Mouse (Mus musculus) frontal cortex, adult 2 months (tissue): Measurements from ENCODE around the gene Tspan9. TPM values are rescaled to one million over a fixed set of nuclear protein-coding genes. Genes with fewer than 3 reads are reported as not detected.

Experiments
- DNase-seq, 2 experiments: peaks; one replicate each; pipeline ENCODE4 v3.0.0; 2022; ENCODE audit warnings: low spot score in 1 of 2; ENCODE audit errors: extremely low spot score in 1 of 2
- polyA plus RNA-seq: library from polyadenylated mRNA; depleted of rRNA; stranded (reverse); fragments of >200 nt; gene quantifications from 2 replicates; pipeline ENCODE4 v1.2.3, GENCODE M21; 2012; rRNA removed

The Tspan9 gene
- polyA plus RNA-seq, 1 experiment = 56.9 TPM

DNA sequence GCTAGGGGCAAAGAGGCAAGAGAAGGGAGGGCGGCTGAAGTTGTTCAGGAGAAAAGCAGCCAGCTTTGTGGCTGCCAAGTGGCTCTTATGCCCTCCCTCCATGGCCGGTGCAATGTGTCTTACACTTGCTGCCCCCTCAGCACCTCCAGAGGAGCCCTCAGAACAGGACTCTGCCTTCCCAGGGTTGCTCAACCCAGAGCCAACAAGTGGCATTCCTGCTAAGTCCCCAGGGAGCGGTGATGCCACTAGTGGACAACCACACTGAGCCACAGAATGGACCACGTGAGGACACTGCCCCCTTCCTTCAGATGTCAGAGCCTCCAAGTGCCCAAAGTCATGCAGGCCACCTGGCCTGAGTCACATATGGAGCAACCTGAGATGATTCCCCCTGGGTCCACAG, 190.3 kb downstream of the Tspan9 start:
- DNase-seq = no peak

DNA sequence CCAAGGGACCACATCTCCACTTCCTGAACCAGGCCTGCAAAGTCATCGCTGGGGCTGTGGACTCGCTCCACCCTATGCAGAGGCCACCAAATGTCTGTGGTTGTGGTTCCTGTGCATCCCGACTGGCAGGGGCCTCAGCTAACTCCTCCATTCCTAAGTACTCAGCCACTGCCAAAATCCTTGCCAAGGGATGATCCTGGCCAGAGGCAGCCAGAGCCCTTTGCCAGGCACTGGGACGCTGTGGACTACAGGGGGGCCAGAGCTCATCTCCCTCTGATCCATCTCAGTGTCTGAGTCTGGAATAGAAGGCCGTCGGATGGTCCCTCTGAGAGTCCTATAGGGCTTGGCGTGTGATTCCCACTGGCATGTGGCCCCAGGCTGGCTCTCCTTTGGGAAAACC, 193.5 kb downstream of the Tspan9 start:
- DNase-seq = no peak

DNA sequence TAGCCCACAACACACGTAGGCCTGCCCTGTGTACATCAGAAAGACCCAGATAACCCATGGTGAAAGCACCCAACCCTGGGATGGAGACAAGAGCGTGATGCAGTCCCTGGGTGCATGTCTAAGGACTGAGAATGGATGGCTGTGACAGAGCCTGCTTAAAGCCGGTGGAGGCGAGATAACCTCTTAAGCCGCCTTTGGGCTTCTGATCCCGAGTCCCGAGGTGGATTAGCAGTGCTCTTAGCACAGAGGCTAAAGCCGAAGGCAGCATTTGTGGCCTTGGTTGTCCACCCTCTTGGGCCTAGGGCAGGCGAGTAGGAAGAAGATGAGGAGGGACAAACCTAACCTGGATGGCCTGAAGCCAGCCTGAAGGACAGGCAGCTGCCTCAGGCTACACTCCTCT, 194.7 kb downstream of the Tspan9 start:
- DNase-seq = no peak

DNA sequence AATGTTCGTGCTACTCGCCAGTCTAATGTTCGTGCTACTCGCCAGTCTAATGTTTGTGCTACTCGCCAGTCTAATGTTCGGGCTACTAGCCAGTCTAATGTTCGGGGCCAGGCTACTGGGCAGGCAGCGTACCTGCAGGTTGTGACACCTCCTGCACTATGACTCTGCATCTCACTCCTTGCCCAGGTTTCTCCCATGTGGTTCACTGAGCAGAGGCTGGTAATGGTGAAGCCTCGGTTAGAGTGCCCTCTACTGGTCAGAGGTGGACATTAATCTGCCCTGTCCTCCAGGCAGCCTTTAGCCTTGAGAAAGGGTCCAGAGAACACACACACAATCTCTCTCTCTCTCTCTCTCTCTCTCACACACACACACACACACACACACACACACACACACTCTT, 197.7 kb downstream of the Tspan9 start:
- peak; percentile 52 to 92 for DNase-seq

DNA sequence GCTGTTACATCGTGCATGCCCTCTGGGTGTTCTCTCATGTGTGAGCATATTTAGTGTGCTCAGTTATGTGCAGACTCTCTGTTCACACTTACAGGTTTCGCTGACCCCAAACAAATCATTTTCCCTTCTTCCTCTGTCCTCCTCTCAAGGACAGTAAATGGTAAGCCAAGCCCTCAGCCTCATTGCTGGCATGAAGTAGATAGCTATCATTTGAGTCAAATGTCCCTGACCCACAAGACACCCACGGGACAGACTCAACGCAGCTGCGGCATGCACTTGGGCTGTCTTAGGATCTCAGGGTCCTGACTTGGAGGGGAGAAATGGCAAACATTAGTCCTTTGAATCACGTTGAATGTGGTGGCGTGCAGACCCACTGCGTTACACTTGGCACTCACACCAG, 201.0 kb downstream of the Tspan9 start:
- no peak for DNase-seq

DNA sequence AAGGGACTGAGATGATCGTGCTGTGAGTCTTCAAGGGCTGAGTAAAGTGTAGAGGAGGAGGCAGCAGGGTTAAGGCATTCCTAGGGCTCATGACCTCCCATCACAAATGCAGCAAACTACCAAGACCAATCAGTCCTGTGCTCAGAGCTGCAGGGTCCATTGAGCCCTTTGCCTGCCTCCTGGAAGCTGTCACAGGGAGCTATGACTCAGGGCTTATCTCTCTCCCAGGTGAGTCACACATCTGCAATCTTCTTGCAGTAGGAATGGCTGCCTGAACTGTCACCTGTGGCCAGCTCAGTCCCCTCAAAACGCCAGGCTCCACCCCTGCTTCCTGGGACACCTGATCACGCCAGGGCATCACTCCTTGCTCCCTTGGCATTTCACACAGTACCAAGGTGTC, 208.3 kb downstream of the Tspan9 start:
- no peak for DNase-seq

DNA sequence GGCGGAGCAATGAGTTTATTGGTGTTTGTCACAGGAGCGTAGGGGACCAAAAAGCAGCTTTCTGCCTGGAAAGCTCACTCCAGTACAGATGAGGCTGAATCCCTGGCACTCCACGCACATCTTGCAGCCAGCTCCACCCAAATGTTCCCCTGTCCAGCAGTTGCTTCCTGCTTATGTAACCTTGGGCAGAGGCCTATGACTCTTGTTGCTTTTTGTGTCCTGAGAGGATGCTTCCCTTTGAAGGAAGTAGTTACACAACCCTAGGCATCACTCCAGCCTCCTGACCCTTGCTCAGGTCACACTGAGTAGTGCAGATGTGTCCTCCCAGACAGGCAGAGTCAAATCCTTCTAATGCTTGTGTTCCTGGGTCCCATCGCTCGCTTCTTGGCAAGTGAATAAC, 209.6 kb downstream of the Tspan9 start:
- no peak for DNase-seq

DNA sequence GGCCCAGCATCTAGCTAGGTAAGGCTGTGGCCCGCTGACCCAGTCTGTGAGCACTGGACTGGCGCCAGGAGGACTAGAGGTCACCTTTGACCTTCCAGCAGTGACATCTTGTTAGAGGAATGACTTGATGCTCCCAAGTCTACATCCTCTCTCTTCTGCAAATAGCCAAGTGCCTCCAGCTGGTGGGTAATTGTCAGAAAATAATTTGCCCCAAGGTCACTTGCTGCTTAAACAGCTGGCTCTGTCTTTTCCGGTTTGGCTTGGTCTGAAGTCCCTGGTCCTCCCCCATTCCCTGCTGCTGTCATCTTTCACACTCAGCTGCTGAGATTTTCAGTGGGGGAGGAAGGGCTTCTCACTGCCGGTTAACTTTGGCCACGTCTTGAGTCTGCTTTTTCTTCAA, 210.7 kb downstream of the Tspan9 start:
- peak in 1 of 2 experiments; percentile 48 for DNase-seq

DNA sequence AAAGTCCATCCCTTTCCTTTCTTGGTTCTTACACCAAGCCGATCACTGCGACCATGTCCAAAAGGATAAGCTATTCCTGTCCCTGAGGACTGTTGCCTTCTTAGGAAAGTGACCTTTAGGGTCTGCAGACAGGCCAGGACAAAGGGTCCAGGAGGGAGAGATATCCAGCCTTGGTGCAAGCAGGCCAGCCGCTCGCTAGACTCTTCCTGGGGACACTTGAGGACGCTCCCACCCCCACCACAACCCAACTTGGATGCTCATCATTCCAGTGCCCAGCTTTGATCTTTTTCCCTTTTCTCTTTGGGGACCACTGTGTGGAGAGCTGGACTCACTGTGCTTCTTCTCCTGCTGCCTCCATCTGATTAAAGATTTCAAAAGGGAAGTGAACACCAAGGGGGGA, 214.7 kb downstream of the Tspan9 start:
- no peak for DNase-seq

DNA sequence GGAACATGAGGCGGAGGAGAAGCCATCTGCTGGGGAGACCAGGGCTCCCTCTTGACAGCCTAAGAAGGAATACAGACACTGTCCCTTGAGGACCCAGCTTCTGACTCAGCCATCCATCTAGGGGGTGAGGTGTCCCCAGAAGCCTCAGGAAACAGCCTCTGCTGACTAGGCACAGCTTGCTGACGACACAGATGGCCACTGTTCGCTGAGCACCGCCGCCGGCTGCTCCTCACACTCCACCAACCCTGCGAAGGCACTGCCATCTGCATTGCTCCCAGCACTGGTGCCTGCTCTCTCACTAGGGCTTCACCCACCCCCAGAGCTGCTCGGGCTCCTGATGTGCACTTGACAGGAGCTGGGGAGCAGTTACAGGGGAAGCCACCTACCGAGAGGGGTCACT, 217.5 kb downstream of the Tspan9 start:
- peak; percentile 74 to 86 for DNase-seq

DNA sequence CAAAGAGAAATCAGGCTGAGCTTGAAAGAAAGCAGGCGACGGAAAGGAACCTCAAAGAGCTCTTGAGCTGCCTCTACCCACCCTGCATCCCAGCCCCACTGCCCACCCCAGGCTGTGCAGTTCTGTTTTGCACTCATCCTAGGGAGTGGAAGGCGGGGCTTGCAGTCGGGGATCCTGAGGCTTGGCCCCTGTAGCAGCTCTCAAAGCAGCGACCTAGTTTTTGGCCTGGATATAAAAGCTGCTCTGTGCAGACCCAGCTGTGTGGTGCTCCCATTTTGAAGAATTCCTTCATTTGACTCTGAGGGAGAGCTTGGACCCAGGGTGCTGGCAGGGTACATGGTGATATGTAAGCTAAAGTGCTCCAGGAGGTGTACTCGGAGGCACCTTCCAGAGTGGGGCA, 218.6 kb downstream of the Tspan9 start:
- DNase-seq = peak; percentile 41 to 50

DNA sequence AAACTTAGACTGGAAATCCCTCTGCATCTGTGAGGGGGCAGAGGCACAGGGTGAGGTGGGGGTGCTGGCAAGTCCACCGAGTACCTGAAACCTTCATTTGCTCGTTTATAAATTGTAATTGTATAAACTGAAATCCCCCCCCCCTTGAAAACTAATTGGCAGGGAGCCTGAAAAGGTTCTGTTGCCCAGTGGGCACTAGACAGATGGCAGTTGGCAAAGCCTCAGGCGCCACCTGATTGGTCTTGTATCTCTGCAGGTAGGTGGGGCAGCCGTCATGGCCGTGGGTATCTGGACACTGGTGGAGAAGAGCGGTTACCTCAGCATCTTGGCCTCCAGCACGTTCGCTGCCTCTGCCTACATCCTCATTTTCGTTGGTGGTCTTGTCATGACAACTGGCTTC, 220.1 kb downstream of the Tspan9 start:
- DNase-seq = no peak

DNA sequence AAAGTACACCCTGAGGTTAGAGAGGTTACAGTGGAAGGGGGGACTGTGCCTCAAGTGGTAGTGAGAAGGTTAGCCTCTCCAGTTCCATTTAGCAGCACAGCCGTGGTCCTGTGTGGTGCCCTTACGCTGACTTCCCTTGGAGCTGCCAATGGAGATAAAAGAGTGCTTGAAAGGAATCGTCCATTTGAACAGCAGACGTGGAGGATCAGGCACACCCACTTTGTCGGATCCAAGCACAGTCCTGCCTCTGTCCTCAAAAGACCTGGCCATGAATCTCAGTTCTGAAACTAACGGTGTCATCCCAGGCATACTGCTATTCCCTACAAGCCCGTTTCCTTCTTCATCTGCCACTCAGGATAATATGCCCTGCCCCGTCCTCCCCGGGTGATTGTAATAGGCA, 221.4 kb downstream of the Tspan9 start:
- DNase-seq = no peak

DNA sequence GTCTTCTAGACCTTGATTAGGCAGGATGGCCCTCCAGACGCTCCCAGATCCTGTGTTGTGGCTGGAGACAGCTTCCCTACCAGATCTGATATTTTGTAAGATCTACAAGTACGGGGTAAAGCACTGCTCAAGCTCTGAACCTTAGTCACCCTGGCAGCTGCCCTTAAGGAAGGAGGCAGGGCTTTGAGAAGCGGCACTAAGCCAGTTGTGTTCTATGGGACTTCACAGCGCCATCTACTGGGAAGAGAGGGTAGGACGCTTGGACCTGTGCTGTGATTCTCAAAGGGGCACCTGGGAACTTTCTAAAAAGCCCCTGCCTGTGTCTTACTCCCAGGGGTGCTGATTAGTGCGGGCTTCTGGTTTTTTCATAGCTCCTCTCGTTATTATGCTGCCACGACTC, 222.7 kb downstream of the Tspan9 start:
- peak; percentile 47 to 94 for DNase-seq

DNA sequence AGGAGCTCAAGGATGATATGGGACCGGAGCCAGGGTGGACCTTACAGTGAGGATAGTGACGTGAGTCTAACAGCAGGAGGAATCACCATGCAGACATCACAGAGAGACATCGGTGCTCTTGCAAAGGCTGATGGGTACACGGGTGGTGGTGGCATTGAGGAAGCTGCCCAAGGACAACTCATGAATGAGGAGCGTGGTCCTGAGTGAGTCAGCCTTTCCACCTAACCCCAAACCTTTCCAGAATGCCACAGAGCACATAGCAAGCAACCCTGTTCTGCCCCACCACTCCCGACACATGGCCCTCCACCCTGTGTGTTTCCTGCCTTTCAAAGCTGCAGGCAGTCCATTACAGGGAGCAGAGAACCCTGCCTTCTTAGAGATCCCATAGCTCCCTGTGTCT, 223.9 kb downstream of the Tspan9 start:
- DNase-seq = no peak

DNA sequence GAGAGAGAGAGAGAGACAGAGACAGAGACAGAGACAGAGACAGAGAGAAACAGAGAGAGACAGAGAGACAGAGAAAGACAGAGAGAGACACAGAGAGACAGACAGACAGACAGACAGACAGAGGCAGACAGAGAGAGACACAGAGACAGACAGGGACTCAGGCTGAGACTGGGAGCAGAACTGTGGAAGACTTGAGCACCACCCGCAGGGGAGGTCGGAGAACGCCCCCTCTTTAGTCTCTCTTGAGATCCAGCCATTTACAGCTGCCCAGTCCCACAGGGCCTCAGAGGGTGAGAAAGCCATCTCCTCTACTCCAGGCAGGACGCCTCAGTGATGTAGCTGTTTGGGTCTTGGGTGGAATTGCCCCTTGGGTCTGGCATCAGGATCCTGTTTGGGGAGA, 225.7 kb downstream of the Tspan9 start:
- DNase-seq = no peak

DNA sequence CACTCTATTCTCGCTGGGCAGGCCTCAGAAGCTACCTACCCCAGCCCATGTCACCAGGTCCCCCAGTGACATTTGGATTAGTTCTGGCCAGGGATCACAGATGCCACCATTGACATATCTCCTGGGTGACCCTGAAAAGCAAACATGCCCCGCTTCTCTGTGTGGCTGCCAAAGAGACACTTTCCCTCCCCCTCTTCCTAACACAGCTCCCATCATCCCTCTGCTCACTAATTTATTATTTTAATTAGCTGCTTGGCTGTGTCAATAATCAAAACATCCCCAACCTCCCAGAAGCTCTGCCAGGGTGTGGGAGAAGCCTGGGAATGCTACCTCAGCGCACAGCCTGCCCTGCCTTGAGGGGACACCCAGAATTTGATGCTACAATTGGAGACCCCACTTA, 226.4 kb downstream of the Tspan9 start:
- DNase-seq = no peak

DNA sequence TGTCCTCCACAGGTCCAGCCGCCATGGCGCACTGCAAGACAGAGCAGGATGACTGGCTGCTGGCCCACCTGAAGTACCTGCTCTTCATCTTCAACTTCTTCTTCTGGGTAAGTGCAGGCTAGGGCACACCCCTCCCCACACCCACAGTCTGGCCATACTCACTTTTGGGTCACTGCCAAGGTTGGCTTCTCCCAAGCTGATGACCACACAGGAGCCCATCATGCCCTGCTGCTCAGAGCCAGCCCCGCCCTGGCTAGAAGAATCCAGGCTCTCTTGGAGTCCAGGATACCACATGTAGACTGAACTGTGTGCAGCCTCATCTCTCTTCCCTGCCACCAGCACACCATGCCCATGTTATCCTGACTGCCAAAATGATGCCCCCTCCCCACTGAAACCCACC, 230.5 kb downstream of the Tspan9 start:
- no peak for DNase-seq

DNA sequence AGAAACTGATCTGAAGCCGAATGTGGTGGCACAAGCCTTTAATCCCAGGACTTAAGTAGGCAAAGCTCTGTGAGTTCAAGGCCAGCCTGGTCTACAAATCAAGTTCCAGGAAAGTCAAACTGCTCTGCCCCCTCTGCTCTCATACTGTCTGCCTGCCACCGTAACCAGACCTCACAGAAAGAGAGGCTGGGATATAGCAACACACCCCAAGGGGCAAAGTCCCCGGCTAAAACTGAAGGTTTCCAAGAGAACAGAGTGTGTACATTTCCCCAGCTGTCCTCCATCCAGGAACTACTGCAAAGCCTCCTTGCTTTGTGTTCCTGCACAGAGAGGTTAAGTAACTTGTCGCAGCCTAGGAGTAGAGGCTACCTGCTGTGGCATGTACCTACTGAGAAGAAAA, 231.7 kb downstream of the Tspan9 start:
- no peak for DNase-seq

Other genes starting within 250 kb of the Tspan9 start
- gene Tead4, start 157.2 kb upstream of the Tspan9 start, polyA plus RNA-seq = 0.34 and 0.40 TPM in 2 replicates
- gene Tulp3, start 212.3 kb upstream of the Tspan9 start, polyA plus RNA-seq = 33.3 and 35.9 TPM in 2 replicates
- gene Rhno1, start 219.3 kb upstream of the Tspan9 start, polyA plus RNA-seq = 13.9 and 15.3 TPM in 2 replicates
- gene Foxm1, start 219.4 kb upstream of the Tspan9 start, polyA plus RNA-seq = 2.2 TPM in 2 replicates
- 1.9 and 2.0 TPM in 2 replicates for gene Tex52, start 231.9 kb upstream of the Tspan9 start, polyA plus RNA-seq
- gene Gm44596, start 231.9 kb upstream of the Tspan9 start, polyA plus RNA-seq = not detected in 2 replicates